Mouse (Mus musculus) midbrain, embryonic 15.5 days (tissue): ENCODE data around the gene Med12. TPM values are rescaled to one million over a fixed set of nuclear protein-coding genes. Genes with fewer than 3 reads are reported as not detected.

ENCODE experiments used
- ATAC-seq: fragments of 200-750 bp; cut with Nextera tagmentation; replicated peaks from 2 replicates; pipeline ENCODE4 v1.8.0; 2017; ENCODE audit warnings: moderate TSS enrichment
- H3K27ac ChIP-seq: fragments of 300-500 bp; sonication (generic); 2 replicates; pipeline ENCODE4 v1.5.1; 2015; ENCODE audit warnings: mild to moderate bottlenecking, inconsistent platforms
- H3K27me3 ChIP-seq: fragments of 300-500 bp; sonication (generic); replicated peaks from 2 replicates; pipeline ENCODE4 v1.6.1; 2015; ENCODE audit warnings: inconsistent platforms
- H3K36me3 ChIP-seq: fragments of 300-500 bp; sonication (generic); replicated peaks from 2 replicates; pipeline ENCODE4 v1.6.1; 2015; ENCODE audit warnings: inconsistent platforms
- H3K4me1 ChIP-seq: fragments of 300-500 bp; sonication (generic); 2 replicates; pipeline ENCODE4 v1.6.1; 2015; ENCODE audit warnings: inconsistent platforms
- H3K4me2 ChIP-seq: fragments of 300-500 bp; sonication (generic); 2 replicates; pipeline ENCODE4 v1.6.1; 2015; ENCODE audit warnings: inconsistent platforms, mild to moderate bottlenecking, moderate library complexity
- H3K4me3 ChIP-seq: fragments of 300-500 bp; sonication (generic); 2 replicates; pipeline ENCODE4 v1.5.1; 2015; ENCODE audit warnings: mild to moderate bottlenecking, inconsistent platforms
- H3K9ac ChIP-seq: fragments of 300-500 bp; sonication (generic); 2 replicates; pipeline ENCODE4 v1.6.1; 2015; ENCODE audit warnings: mild to moderate bottlenecking, inconsistent platforms
- H3K9me3 ChIP-seq: fragments of 300-500 bp; sonication (generic); 2 replicates; pipeline ENCODE4 v1.6.1; 2016; ENCODE audit warnings: inconsistent platforms
- WGBS: fragments of 180-500 bp; shearing (Covaris S2); methylation state at CpG from one replicate; pipeline ENCODE4 v1.1.7; 2015; ENCODE audit warnings: mixed read lengths; 5-methylcytosine and 5-hydroxymethylcytosine counted together
- polyA plus RNA-seq: library from polyadenylated mRNA; unstranded; fragments of >200 nt; fragmentation: Nextera tagmentation; extraction: Ambion mirVana; gene quantifications from 2 replicates; pipeline ENCODE4 v1.2.1, GENCODE M21; 2015

The Med12 gene
- 26.6 and 29.1 TPM in 2 replicates for polyA plus RNA-seq

GRCm38 (mm10) chrX:101273875-101274738, at the start of gene Med12:
Med12 (plus strand) TSS chrX:101274030.
- Histone ChIP-seq H3K4me3 (peak within 1 kb of the TSS; percentile 55), H3K27ac (peak within 1 kb of the TSS; percentile 70), H3K4me2 (peak within 1 kb of the TSS; percentile 51), H3K9me3 (no peaks in the 10 kb centered on the region), H3K4me1 (peaks cover 9% of the 10 kb centered on the region), H3K9ac (peak within 1 kb of the TSS; percentile 56), H3K36me3 (peaks cover 5% of the 10 kb centered on the region), H3K27me3 (no peaks in the 10 kb centered on the region; the same call in 1 of the 2 replicates)
- WGBS: 21% methylated on average over 54 of the region's 54 CpGs
- peak; percentile 98 for ATAC-seq

- no peak overlapping the region for H3K27ac ChIP-seq
- H3K4me1 ChIP-seq: no peaks in the 10 kb centered on the region
- no peaks in the 10 kb centered on the region for H3K36me3 ChIP-seq
- H3K9ac ChIP-seq: no peak overlapping the region
- H3K4me2 ChIP-seq: no peak overlapping the region
- no peaks in the 10 kb centered on the region for H3K27me3 ChIP-seq
- no peak for ATAC-seq
- 8% methylated on average over 1 of the region's 1 CpGs for WGBS
- no peak overlapping the region for H3K4me3 ChIP-seq
- no peaks in the 10 kb centered on the region for H3K9me3 ChIP-seq
These were observed 28.8 kb upstream of the Med12 start for GRCm38 (mm10) chrX:101245011-101245410.

GRCm38 (mm10) chrX:101253952-101254729, 19.7 kb upstream of the Med12 start, which contains the start of gene Foxo4:
Foxo4 (plus strand) TSS chrX:101254528.
- Histone ChIP-seq H3K27me3 (no peaks in the 10 kb centered on the region), H3K4me3 (peak within 1 kb of the TSS; percentile 53), H3K27ac (no peak within 1 kb of the TSS), H3K4me2 (peak within 1 kb of the TSS; percentile 78), H3K9ac (peak within 1 kb of the TSS; percentile 35), H3K36me3 (no peaks in the 10 kb centered on the region), H3K4me1 (peaks cover 9% of the 10 kb centered on the region; the same call in 1 of the 2 replicates), H3K9me3 (no peaks in the 10 kb centered on the region)
- 19% methylated on average over 47 of the region's 47 CpGs for WGBS
- peak; percentile 95 for ATAC-seq

GRCm38 (mm10) chrX:101254740-101255139, 19.1 kb upstream of the Med12 start:
- Histone ChIP-seq H3K27me3 (no peaks in the 10 kb centered on the region), H3K9me3 (no peaks in the 10 kb centered on the region), H3K9ac (peak overlapping the region; percentile 31), H3K4me1 (peaks cover 9% of the 10 kb centered on the region; the same call in 1 of the 2 replicates), H3K36me3 (no peaks in the 10 kb centered on the region), H3K27ac (no peak overlapping the region), H3K4me2 (peak overlapping the region; percentile 78), H3K4me3 (peak overlapping the region; percentile 53)
- 23% methylated on average over 26 of the region's 26 CpGs for WGBS
- peak; percentile 43 for ATAC-seq

- H3K4me1 ChIP-seq: peaks cover 12% of the 10 kb centered on the region; the same call in 1 of the 2 replicates
- no peak overlapping the region for H3K27ac ChIP-seq
- H3K27me3 ChIP-seq: no peaks in the 10 kb centered on the region
- WGBS: 89% methylated on average over 13 of the region's 13 CpGs
- no peak overlapping the region for H3K4me3 ChIP-seq
- H3K9me3 ChIP-seq: no peaks in the 10 kb centered on the region
- H3K9ac ChIP-seq: no peak overlapping the region
- H3K4me2 ChIP-seq: no peak overlapping the region
- no peak for ATAC-seq
- no peaks in the 10 kb centered on the region for H3K36me3 ChIP-seq
These were observed 17.2 kb upstream of the Med12 start for GRCm38 (mm10) chrX:101256603-101257002.

GRCm38 (mm10) chrX:101260441-101261325, 13.1 kb upstream of the Med12 start:
- ATAC-seq: peak; percentile 39; the same call in 1 of the 2 replicates
- Histone ChIP-seq H3K9me3 (no peaks in the 10 kb centered on the region), H3K36me3 (no peaks in the 10 kb centered on the region), H3K9ac (no peak overlapping the region), H3K4me1 (0 out of 2 replicates have a peak, but pooled peaks cover 4% of the 10 kb centered on the region), H3K4me2 (no peak overlapping the region), H3K4me3 (no peak overlapping the region), H3K27me3 (no peaks in the 10 kb centered on the region), H3K27ac (peak overlapping the region; percentile 12; the same call in 1 of the 2 replicates)
- WGBS: 29% methylated on average over 13 of the region's 13 CpGs

- ATAC-seq: no peak
- Histone ChIP-seq H3K4me2 (no peak within 1 kb of the TSS), H3K4me3 (no peak within 1 kb of the TSS), H3K27me3 (no peaks in the 10 kb centered on the region), H3K9me3 (no peaks in the 10 kb centered on the region), H3K9ac (no peak within 1 kb of the TSS), H3K36me3 (no peaks in the 10 kb centered on the region), H3K4me1 (0 out of 2 replicates have a peak, but pooled peaks cover 3% of the 10 kb centered on the region), H3K27ac (no peak within 1 kb of the TSS)
- WGBS: 90% methylated on average over 1 of the region's 1 CpGs
These were observed 9.9 kb upstream of the Med12 start, which contains the start of gene Gm614 for GRCm38 (mm10) chrX:101263892-101264291. Gm614 (minus strand) TSS chrX:101263992.

- H3K4me1 ChIP-seq: no peaks in the 10 kb centered on the region
- H3K27ac ChIP-seq: no peak overlapping the region
- H3K9me3 ChIP-seq: no peaks in the 10 kb centered on the region
- no peak overlapping the region for H3K9ac ChIP-seq
- no peaks in the 10 kb centered on the region for H3K36me3 ChIP-seq
- no peak for ATAC-seq
- H3K4me3 ChIP-seq: no peak overlapping the region
- no peak overlapping the region for H3K4me2 ChIP-seq
- 97% methylated on average over 6 of the region's 6 CpGs for WGBS
- H3K27me3 ChIP-seq: no peaks in the 10 kb centered on the region
These were observed 7.2 kb upstream of the Med12 start for GRCm38 (mm10) chrX:101266631-101267030.

GRCm38 (mm10) chrX:101268025-101268754, 5.6 kb upstream of the Med12 start, which contains the start of gene Il2rg:
Il2rg (minus strand) TSS chrX:101268255.
- H3K36me3 ChIP-seq: no peaks in the 10 kb centered on the region
- 79% methylated on average over 4 of the region's 5 CpGs for WGBS
- no peak for ATAC-seq
- no peaks in the 10 kb centered on the region; the same call in 1 of the 2 replicates for H3K27me3 ChIP-seq
- no peak within 1 kb of the TSS for H3K9ac ChIP-seq
- no peak within 1 kb of the TSS for H3K4me2 ChIP-seq
- no peaks in the 10 kb centered on the region for H3K9me3 ChIP-seq
- no peak within 1 kb of the TSS for H3K4me3 ChIP-seq
- H3K4me1 ChIP-seq: no peaks in the 10 kb centered on the region
- no peak within 1 kb of the TSS for H3K27ac ChIP-seq

GRCm38 (mm10) chrX:101268755-101269124, 5.1 kb upstream of the Med12 start, which contains the start of gene Gm20489:
Gm20489 (minus strand) TSS chrX:101269023.
- no peaks in the 10 kb centered on the region for H3K36me3 ChIP-seq
- H3K27me3 ChIP-seq: no peaks in the 10 kb centered on the region; the same call in 1 of the 2 replicates
- no peak within 1 kb of the TSS for H3K4me3 ChIP-seq
- WGBS: 51% methylated on average over 3 of the region's 3 CpGs
- no peak for ATAC-seq
- H3K9ac ChIP-seq: no peak within 1 kb of the TSS
- no peaks in the 10 kb centered on the region for H3K4me1 ChIP-seq
- H3K9me3 ChIP-seq: no peaks in the 10 kb centered on the region
- no peak within 1 kb of the TSS for H3K27ac ChIP-seq
- no peak within 1 kb of the TSS for H3K4me2 ChIP-seq

- Histone ChIP-seq H3K27me3 (no peaks in the 10 kb centered on the region; the same call in 1 of the 2 replicates), H3K4me3 (peak overlapping the region; percentile 55), H3K9me3 (no peaks in the 10 kb centered on the region), H3K4me2 (peak overlapping the region; percentile 51), H3K9ac (peak overlapping the region; percentile 56), H3K4me1 (peaks cover 9% of the 10 kb centered on the region), H3K36me3 (peaks cover 5% of the 10 kb centered on the region), H3K27ac (peak overlapping the region; percentile 70; the same call in 1 of the 2 replicates)
- WGBS: 29% methylated on average over 6 of the region's 6 CpGs
- peak; percentile 28 for ATAC-seq
These were observed 420 bp upstream of the Med12 start for GRCm38 (mm10) chrX:101273410-101273809.
